Mouse (Mus musculus) kidney, adult 2 months (tissue): ENCODE measurements around the gene Sptbn1. TPM values are rescaled to one million over a fixed set of nuclear protein-coding genes. Genes with fewer than 3 reads are reported as not detected.

ENCODE experiments used
- DNase-seq: peaks from one replicate; pipeline ENCODE4 v3.0.0; 2021
- H3K27ac ChIP-seq: fragments of 200-500 bp; 2 replicates; pipeline ENCODE4 v1.5.1; 2012; ENCODE audit warnings: low read depth, low read length, control low read depth, inconsistent platforms; ENCODE audit not compliant: insufficient read depth
- H3K27me3 ChIP-seq: fragments of 200-500 bp; replicated peaks from 2 replicates; pipeline ENCODE4 v1.6.1; 2012; ENCODE audit warnings: mild to moderate bottlenecking, moderate library complexity, low read length, inconsistent platforms; ENCODE audit not compliant: control insufficient read depth, insufficient read depth
- H3K36me3 ChIP-seq: fragments of 200-500 bp; 2 replicates; pipeline ENCODE4 v1.6.1; 2012; ENCODE audit warnings: mild to moderate bottlenecking, moderate library complexity, low read length, inconsistent platforms; ENCODE audit not compliant: control insufficient read depth, insufficient read depth
- H3K4me1 ChIP-seq: fragments of 200-500 bp; 2 replicates; pipeline ENCODE4 v1.6.1; 2011; ENCODE audit warnings: low read length; ENCODE audit not compliant: control insufficient read depth, insufficient read depth
- H3K4me3 ChIP-seq: fragments of 200-500 bp; 2 replicates; pipeline ENCODE4 v1.5.1; 2011; ENCODE audit warnings: mild to moderate bottlenecking, low read depth, low read length, control low read depth; ENCODE audit not compliant: insufficient read depth
- CTCF ChIP-seq: fragments of 200-500 bp; conservative IDR thresholded peaks from 2 replicates; pipeline ENCODE4 v1.5.1; 2011; ENCODE audit warnings: low read depth, mild to moderate bottlenecking, control low read depth, low read length, moderate library complexity, mixed read lengths; ENCODE audit not compliant: insufficient read depth, insufficient read length
- POLR2A ChIP-seq: fragments of 200-500 bp; IDR thresholded peaks from one replicate; pipeline ENCODE4 v1.6.1; 2011; ENCODE audit warnings: low read depth, low read length, control low read depth
- WGBS: fragments of 180-500 bp; shearing (Covaris S2); methylation state at CpG from one replicate; pipeline ENCODE4 v1.1.7; 2018; 5-methylcytosine and 5-hydroxymethylcytosine counted together
- polyA plus RNA-seq: library from polyadenylated mRNA; depleted of rRNA; stranded (reverse); fragments of >200 nt; gene quantifications from 2 replicates; pipeline ENCODE4 v1.2.3, GENCODE M21; 2012

Gene Sptbn1
- polyA plus RNA-seq, 1 experiment: 140 TPM

DNA sequence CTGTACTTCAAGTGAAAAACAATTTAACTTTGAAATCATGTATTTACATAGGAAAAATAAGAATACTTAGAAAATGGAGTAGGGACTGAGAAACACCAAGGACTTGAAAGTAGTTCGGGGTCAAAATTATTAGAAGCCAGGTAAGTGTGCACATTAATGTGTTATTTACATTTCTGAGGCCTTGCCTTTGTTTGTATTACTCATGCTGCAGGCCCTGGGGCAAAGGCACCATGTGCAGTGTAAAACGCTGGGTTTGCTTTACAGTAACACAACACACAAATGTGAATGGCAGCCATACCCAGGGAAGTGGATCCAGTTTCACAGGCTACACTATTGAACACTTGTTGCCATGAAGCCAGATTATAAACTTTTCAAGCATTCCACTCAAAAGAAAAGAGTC, 83.4 kb downstream of the Sptbn1 start:
- peaks cover 19% of the 10 kb centered on the region for H3K4me1 ChIP-seq
- TF ChIP-seq POLR2A (no peak), CTCF (no peak)
- H3K4me3 ChIP-seq: no peak overlapping the region
- no peak for DNase-seq
- 66% methylated on average over 2 of the region's 2 CpGs for WGBS
- H3K27me3 ChIP-seq: no peaks in the 10 kb centered on the region
- H3K36me3 ChIP-seq: no peaks in the 10 kb centered on the region; the same call in 1 of the 2 replicates
- no peak overlapping the region for H3K27ac ChIP-seq

DNA sequence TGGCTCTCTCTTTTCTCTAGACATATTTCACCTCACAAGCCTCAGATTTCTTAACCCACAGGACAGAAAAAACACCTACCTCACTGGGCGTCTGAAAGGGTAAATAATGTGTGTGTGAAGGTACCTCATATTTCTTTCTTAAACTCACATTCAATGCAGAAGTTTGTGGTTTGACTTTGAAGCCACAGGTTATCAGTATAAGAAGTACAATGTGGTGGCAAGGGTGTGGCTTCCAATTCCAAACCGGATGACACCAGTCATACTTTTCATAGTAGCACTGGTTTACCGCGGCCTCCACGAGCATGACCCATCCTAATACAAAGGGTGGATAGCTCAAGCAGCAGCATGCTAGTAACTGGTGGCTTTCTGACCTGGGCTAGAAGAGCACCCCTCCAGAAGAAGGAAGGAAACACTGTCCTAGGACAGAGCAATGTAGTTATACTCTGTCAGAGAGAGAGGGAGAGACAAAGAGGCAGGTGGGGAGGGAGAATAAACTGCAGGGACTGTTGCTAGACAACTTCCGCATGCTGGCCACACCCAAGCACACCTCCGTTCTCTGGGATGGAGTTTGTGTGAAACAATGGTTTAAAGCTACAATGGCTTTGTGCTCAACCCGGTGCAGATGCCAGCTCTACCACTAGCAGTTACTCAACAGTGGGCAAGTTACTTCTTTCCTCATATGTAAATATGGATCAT, 85.1 kb downstream of the Sptbn1 start:
- DNase-seq: no peak
- Histone ChIP-seq H3K27me3 (no peaks in the 10 kb centered on the region), H3K36me3 (no peaks in the 10 kb centered on the region; the same call in 1 of the 2 replicates), H3K4me3 (no peak overlapping the region), H3K27ac (no peak overlapping the region), H3K4me1 (peaks cover 23% of the 10 kb centered on the region)
- WGBS: 64% methylated on average over 8 of the region's 8 CpGs
- TF ChIP-seq CTCF (no peak), POLR2A (no peak)

DNA sequence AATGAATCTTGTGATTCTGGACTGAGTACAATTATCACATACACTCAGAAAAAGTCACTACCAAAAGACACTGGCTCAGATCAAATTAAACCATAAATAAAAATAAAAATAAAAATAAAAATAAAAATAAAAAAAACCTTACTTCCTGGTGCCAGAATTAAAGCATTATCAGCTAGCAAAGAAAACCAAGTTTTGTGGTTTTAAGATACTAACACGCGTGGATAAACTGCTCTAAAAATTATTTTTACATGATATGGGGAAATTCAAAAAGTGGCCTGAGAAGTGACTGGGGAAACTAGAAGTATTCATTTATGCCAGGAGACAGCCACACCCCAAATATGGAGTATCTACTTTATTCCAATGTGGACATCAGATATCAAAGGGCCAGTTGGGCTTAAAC, 89.8 kb downstream of the Sptbn1 start:
- 87% methylated on average over 2 of the region's 2 CpGs for WGBS
- Histone ChIP-seq H3K27ac (no peak overlapping the region), H3K4me1 (peaks cover 32% of the 10 kb centered on the region), H3K36me3 (no peaks in the 10 kb centered on the region; the same call in 1 of the 2 replicates), H3K27me3 (no peaks in the 10 kb centered on the region), H3K4me3 (no peak overlapping the region)
- TF ChIP-seq CTCF: no peak
- TF ChIP-seq POLR2A: no peak
- DNase-seq: no peak

DNA sequence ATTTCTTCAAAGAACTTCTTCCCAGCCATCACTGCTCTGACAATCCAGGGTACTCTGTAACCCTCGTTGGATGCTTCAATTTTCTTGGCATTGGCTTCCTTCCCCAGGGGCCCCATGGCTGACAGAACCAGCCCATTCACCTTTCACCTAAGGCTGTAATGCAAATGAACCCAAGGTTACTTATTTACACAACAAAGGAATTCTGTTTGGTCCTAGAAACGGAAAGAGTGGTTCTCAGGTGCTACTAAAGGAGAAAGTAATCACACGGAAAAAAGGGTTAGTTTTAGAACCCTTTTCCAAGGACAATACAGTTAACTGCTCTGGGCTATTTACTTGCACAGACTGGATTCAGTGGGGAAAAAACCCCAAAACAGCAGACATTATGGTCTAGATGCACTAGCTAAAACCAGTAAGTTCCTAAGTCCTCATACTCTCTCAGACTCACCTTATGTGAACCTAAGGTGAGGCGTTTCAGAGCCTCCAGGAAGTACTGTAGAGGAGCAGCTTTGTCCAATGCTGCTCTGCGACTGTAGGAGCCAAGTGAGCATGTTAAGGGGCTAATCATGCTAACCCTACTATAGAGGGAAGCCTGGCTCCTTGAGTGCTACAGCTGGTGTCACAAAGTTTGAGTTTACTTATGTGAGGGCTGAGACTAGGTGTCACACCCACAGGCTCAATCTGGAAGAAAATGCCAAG, 90.7 kb downstream of the Sptbn1 start:
- WGBS: 21% methylated on average over 5 of the region's 5 CpGs
- DNase-seq: peak; percentile 81
- Histone ChIP-seq H3K27ac (peak overlapping the region; percentile 89), H3K36me3 (no peaks in the 10 kb centered on the region; the same call in 1 of the 2 replicates), H3K4me1 (peaks cover 29% of the 10 kb centered on the region), H3K27me3 (no peaks in the 10 kb centered on the region), H3K4me3 (no peak overlapping the region)
- no peak for TF ChIP-seq CTCF
- no peak for TF ChIP-seq POLR2A

DNA sequence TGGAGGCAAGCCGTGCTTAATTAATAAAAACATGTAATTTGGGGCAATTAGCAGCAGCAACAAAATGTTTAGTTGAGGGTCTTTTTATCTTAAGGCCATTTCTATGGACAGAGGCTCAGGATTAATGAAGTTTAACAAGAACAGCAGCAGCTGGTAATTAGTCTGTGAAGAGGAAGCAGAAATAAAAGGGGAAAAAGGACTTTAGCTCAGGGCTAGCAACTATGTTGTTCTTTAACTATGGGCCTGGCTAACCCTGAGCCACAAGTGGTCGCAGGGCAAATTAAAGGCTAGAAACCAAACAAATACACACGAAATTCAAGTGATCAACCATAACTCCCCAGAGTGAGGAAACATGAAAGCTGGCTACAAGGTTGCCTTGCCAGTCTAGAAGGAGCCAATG, 91.9 kb downstream of the Sptbn1 start:
- TF ChIP-seq POLR2A (no peak), CTCF (no peak)
- Histone ChIP-seq H3K27me3 (no peaks in the 10 kb centered on the region), H3K27ac (peak overlapping the region; percentile 63), H3K4me1 (peaks cover 31% of the 10 kb centered on the region), H3K36me3 (no peaks in the 10 kb centered on the region; the same call in 1 of the 2 replicates), H3K4me3 (no peak overlapping the region)
- DNase-seq: peak; percentile 51
- 27% methylated on average over 3 of the region's 3 CpGs for WGBS

DNA sequence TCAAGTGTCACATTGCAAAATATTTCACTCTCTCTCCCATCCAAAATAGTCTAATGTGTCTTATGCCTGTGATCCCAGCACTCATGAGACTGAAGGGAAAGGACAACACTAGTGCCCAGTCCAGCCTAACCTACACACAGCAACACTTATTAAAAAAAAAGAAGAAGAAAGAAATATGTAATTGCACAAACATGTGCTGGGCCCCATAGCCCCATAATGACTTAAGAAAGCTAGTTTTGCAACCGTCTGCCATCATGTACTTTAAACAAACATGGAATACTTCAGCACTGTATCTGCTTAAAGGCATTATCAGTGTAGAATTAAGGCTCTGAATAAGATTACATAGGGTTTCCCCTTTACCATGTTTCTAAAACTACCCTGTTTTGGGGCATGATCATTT, 92.4 kb downstream of the Sptbn1 start:
- no peak for DNase-seq
- Histone ChIP-seq H3K27ac (no peak overlapping the region; the same call in 1 of the 2 replicates), H3K36me3 (no peaks in the 10 kb centered on the region; the same call in 1 of the 2 replicates), H3K4me1 (peaks cover 32% of the 10 kb centered on the region), H3K27me3 (no peaks in the 10 kb centered on the region), H3K4me3 (no peak overlapping the region)
- WGBS: 57% methylated on average over 1 of the region's 1 CpGs
- no peak for TF ChIP-seq CTCF
- no peak for TF ChIP-seq POLR2A

DNA sequence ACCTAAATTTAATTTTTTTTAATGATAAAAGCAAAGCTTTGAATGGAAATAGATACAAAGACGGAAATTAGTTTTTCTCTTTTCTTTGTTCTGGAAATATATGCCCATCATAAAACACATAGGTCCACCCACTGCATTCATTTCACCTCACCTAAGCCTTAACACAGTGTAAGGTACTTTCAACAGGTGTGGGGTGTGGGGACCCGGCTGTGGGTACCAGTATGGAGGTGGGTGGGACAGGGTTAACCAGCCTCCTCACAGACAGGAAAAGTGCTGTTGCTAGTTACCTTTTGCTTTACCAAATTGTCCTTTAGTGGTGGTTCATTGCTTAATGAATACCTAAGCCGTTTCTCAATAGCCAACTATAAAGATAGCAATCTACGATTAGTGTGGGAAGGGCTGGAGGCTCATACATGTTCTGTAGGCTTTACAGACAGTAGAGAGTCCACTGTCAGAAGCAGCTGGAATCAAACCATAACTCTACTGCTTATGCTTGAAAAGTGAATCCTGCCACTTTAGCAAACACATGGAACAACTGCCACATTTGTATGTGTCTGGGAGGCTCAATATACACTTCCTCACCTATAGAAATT, 96.3 kb downstream of the Sptbn1 start:
- 46% methylated on average over 4 of the region's 4 CpGs for WGBS
- Histone ChIP-seq H3K27me3 (no peaks in the 10 kb centered on the region), H3K4me3 (no peak overlapping the region), H3K27ac (no peak overlapping the region), H3K4me1 (peaks cover 31% of the 10 kb centered on the region), H3K36me3 (no peaks in the 10 kb centered on the region)
- no peak for DNase-seq
- no peak for TF ChIP-seq POLR2A
- TF ChIP-seq CTCF: no peak
